Mouse (Mus musculus) fat pad, adult 2 months (tissue): Measurements from ENCODE around the gene Mcu.

ENCODE experiments used
- DNase-seq: peaks from one replicate; pipeline ENCODE4 v3.0.0-alpha.2; 2011; ENCODE audit warnings: low read depth, low spot score; ENCODE audit errors: extremely low read depth

The Mcu gene

GRCm38 (mm10) chr10:59570780-59571179, 45.7 kb downstream of the Mcu start:
- DNase-seq: no peak

GRCm38 (mm10) chr10:59570360-59570759, 46.1 kb downstream of the Mcu start:
- no peak for DNase-seq

- DNase-seq: no peak
Measured at GRCm38 (mm10) chr10:59569481-59569869, 47.0 kb downstream of the Mcu start.

GRCm38 (mm10) chr10:59568665-59569480, 47.6 kb downstream of the Mcu start:
- no peak for DNase-seq

GRCm38 (mm10) chr10:59566968-59567367, 49.5 kb downstream of the Mcu start:
- no peak for DNase-seq

GRCm38 (mm10) chr10:59565995-59566410, 50.5 kb downstream of the Mcu start:
- DNase-seq: no peak

- DNase-seq: no peak
Measured at GRCm38 (mm10) chr10:59564551-59564950, 51.9 kb downstream of the Mcu start.

GRCm38 (mm10) chr10:59562511-59562910, 54.0 kb downstream of the Mcu start:
- DNase-seq: no peak

GRCm38 (mm10) chr10:59560126-59560525, 56.4 kb downstream of the Mcu start:
- DNase-seq: no peak

- no peak for DNase-seq
Measured at GRCm38 (mm10) chr10:59558602-59559001, 57.9 kb downstream of the Mcu start.

- DNase-seq: no peak
Measured at GRCm38 (mm10) chr10:59558164-59558563, 58.3 kb downstream of the Mcu start.

- DNase-seq: no peak
Measured at GRCm38 (mm10) chr10:59556541-59556940, 60.0 kb downstream of the Mcu start.

- no peak for DNase-seq
Measured at GRCm38 (mm10) chr10:59554243-59554642, 62.2 kb downstream of the Mcu start.

- no peak for DNase-seq
Measured at GRCm38 (mm10) chr10:59552456-59552855, 64.0 kb downstream of the Mcu start.

- no peak for DNase-seq
Measured at GRCm38 (mm10) chr10:59548768-59549333, 67.6 kb downstream of the Mcu start.

- no peak for DNase-seq
Measured at GRCm38 (mm10) chr10:59548211-59548610, 68.3 kb downstream of the Mcu start.

- DNase-seq: no peak
Measured at GRCm38 (mm10) chr10:59547426-59547825, 69.1 kb downstream of the Mcu start.

GRCm38 (mm10) chr10:59545169-59545568, 71.3 kb downstream of the Mcu start:
- DNase-seq: no peak

- no peak for DNase-seq
Measured at GRCm38 (mm10) chr10:59543351-59543750, 73.1 kb downstream of the Mcu start.

GRCm38 (mm10) chr10:59541466-59541865, 75.0 kb downstream of the Mcu start:
- no peak for DNase-seq

GRCm38 (mm10) chr10:59540596-59540995, 75.9 kb downstream of the Mcu start:
- DNase-seq: no peak

GRCm38 (mm10) chr10:59540081-59540480, 76.4 kb downstream of the Mcu start:
- DNase-seq: no peak

GRCm38 (mm10) chr10:59539533-59539875, 77.0 kb downstream of the Mcu start:
- no peak for DNase-seq
